Mouse (Mus musculus) bone marrow macrophage, adult 2 months (primary cell): ENCODE measurements at regions not wholly inside any gene's neighbourhood (a gene's known extent, or its start where the extent isn't known, plus 50 kb on each side); places are given as distances from the start of the nearest gene placed in this dataset.

Experiments used
- CTCF ChIP-seq: IDR thresholded peaks from 2 replicates; pipeline ENCODE4 v1.5.1; 2012; ENCODE audit warnings: low read depth, mild to moderate bottlenecking, low read length, moderate library complexity
- POLR2A ChIP-seq: IDR thresholded peaks from 2 replicates; pipeline ENCODE4 v1.6.1; 2012; ENCODE audit warnings: mild to moderate bottlenecking, low read depth, low read length, borderline replicate concordance

- TF ChIP-seq POLR2A = no peak
- no peak for TF ChIP-seq CTCF
Measured at GRCm38 (mm10) chrX:93888966-93889365, 57.0 kb upstream of the Pdk3 start.
